Mouse (Mus musculus): ENCODE measurements around the gene Arhgap27. TPM values are rescaled to one million over a fixed set of nuclear protein-coding genes. Genes with fewer than 3 reads are reported as not detected.

Gene Arhgap27
- total RNA-seq, 1 experiment, result 8.2 TPM

- Histone ChIP-seq H3K36me3 (ENCODE audit: control insufficient read depth, insufficient read depth, low read length, poor library complexity, severe bottlenecking) (peaks cover 14% of the 10 kb centered on the region), H3K27ac (ENCODE audit: insufficient read depth, low read depth, low read length, poor library complexity, severe bottlenecking) (peak overlapping the region; percentile 84), H3K4me3 (ENCODE audit: insufficient read depth in 1 of 2, low read depth in 1 of 2, low read length in 2 of 2, poor library complexity in 1 of 2, severe bottlenecking in 1 of 2) (peak overlapping the region; percentile 27 to 58), H3K9me3 (ENCODE audit: control insufficient read depth, insufficient read depth, low read depth, low read length) (no peaks in the 10 kb centered on the region), H3K4me1 (ENCODE audit: control insufficient read depth in 2 of 2, insufficient read depth in 2 of 2, low read length in 2 of 2, poor library complexity in 1 of 2) (peaks cover 11 to 16% of the 10 kb centered on the region in 2 experiments), H3K9ac (ENCODE audit: insufficient read depth, low read depth, low read length, poor library complexity, severe bottlenecking) (peak overlapping the region; percentile 69; the same call in 1 of the 2 replicates)
- no peak for TF ChIP-seq MAFK (IDR thresholded peaks at IDR 0.05; ENCODE audit: insufficient read depth, low read depth, low read length)
- no peak for TF ChIP-seq HCFC1 (IDR thresholded peaks at IDR 0.05; ENCODE audit: borderline replicate concordance, insufficient read depth, low read length)
- TF ChIP-seq ZNF384 (IDR thresholded peaks at IDR 0.05; ENCODE audit: low read depth, low read length), result no peak
- TF ChIP-seq CHD2 (IDR thresholded peaks at IDR 0.05; ENCODE audit: low read depth, low read length), result no peak
- no peak for TF ChIP-seq ZC3H11A (IDR thresholded peaks at IDR 0.05; ENCODE audit: borderline replicate concordance, low read depth, low read length)
- DNase-seq (ENCODE audit: low read depth, low spot score), result peak; percentile 77
- in situ Hi-C loops (cut with MboI; ENCODE audit: low sequenced_read_pairs in 2 of 2, unreplicated experiment in 2 of 2), result no loop called here
Observed at GRCm38 (mm10) chr11:103403776-103404175, 40.3 kb upstream of the Arhgap27 start.

- in situ Hi-C loops (cut with MboI; ENCODE audit: low sequenced_read_pairs in 2 of 2, unreplicated experiment in 2 of 2), result no loop called here
Observed at GRCm38 (mm10) chr11:103402738-103403137, 39.2 kb upstream of the Arhgap27 start.

GRCm38 (mm10) chr11:103402198-103402597, 38.7 kb upstream of the Arhgap27 start:
- DNase-seq (ENCODE audit: low read depth, low spot score), result peak; percentile 51
- Histone ChIP-seq H3K4me3 (ENCODE audit: insufficient read depth in 1 of 2, low read depth in 1 of 2, low read length in 2 of 2, poor library complexity in 1 of 2, severe bottlenecking in 1 of 2) (0 out of 4 replicates have a peak overlapping the region, but pooled peaks of 1 of the 2 experiments have one; percentile 1), H3K4me1 (ENCODE audit: control insufficient read depth in 2 of 2, insufficient read depth in 2 of 2, low read length in 2 of 2, poor library complexity in 1 of 2) (peaks cover 7 to 13% of the 10 kb centered on the region in 2 experiments), H3K9me3 (ENCODE audit: control insufficient read depth, insufficient read depth, low read depth, low read length) (no peaks in the 10 kb centered on the region), H3K27ac (ENCODE audit: insufficient read depth, low read depth, low read length, poor library complexity, severe bottlenecking) (no peak overlapping the region), H3K36me3 (ENCODE audit: control insufficient read depth, insufficient read depth, low read length, poor library complexity, severe bottlenecking) (peaks cover 16% of the 10 kb centered on the region), H3K9ac (ENCODE audit: insufficient read depth, low read depth, low read length, poor library complexity, severe bottlenecking) (peak overlapping the region; percentile 56; the same call in 1 of the 2 replicates)
- TF ChIP-seq HCFC1 (IDR thresholded peaks at IDR 0.05; ENCODE audit: borderline replicate concordance, insufficient read depth, low read length) (no peak), ZNF384 (IDR thresholded peaks at IDR 0.05; ENCODE audit: low read depth, low read length) (no peak), CHD2 (IDR thresholded peaks at IDR 0.05; ENCODE audit: low read depth, low read length) (no peak), ZC3H11A (IDR thresholded peaks at IDR 0.05; ENCODE audit: borderline replicate concordance, low read depth, low read length) (no peak), MAFK (IDR thresholded peaks at IDR 0.05; ENCODE audit: insufficient read depth, low read depth, low read length) (no peak)
- in situ Hi-C loops (cut with MboI; ENCODE audit: low sequenced_read_pairs in 2 of 2, unreplicated experiment in 2 of 2), result no loop called here

More at GRCm38 (mm10) chr11:103402738-103403137, 39.2 kb upstream of the Arhgap27 start:
- DNase-seq (ENCODE audit: low read depth, low spot score), result no peak
- H3K36me3 ChIP-seq (ENCODE audit: control insufficient read depth, insufficient read depth, low read length, poor library complexity, severe bottlenecking), result peaks cover 14% of the 10 kb centered on the region
- H3K9me3 ChIP-seq (ENCODE audit: control insufficient read depth, insufficient read depth, low read depth, low read length), result no peaks in the 10 kb centered on the region
- TF ChIP-seq MAFK (IDR thresholded peaks at IDR 0.05; ENCODE audit: insufficient read depth, low read depth, low read length) (no peak), ZC3H11A (IDR thresholded peaks at IDR 0.05; ENCODE audit: borderline replicate concordance, low read depth, low read length) (no peak), CHD2 (IDR thresholded peaks at IDR 0.05; ENCODE audit: low read depth, low read length) (no peak), ZNF384 (IDR thresholded peaks at IDR 0.05; ENCODE audit: low read depth, low read length) (no peak), HCFC1 (IDR thresholded peaks at IDR 0.05; ENCODE audit: borderline replicate concordance, insufficient read depth, low read length) (no peak)
- H3K4me3 ChIP-seq (ENCODE audit: insufficient read depth in 1 of 2, low read depth in 1 of 2, low read length in 2 of 2, poor library complexity in 1 of 2, severe bottlenecking in 1 of 2), result 0 out of 4 replicates have a peak overlapping the region, but pooled peaks of 1 of the 2 experiments have one; percentile 30
- H3K9ac ChIP-seq (ENCODE audit: insufficient read depth, low read depth, low read length, poor library complexity, severe bottlenecking), result no peak overlapping the region; the same call in 1 of the 2 replicates
- no peak overlapping the region; the same call in 1 of the 2 replicates for H3K27ac ChIP-seq (ENCODE audit: insufficient read depth, low read depth, low read length, poor library complexity, severe bottlenecking)
- peaks cover 10 to 13% of the 10 kb centered on the region in 2 experiments for H3K4me1 ChIP-seq (ENCODE audit: control insufficient read depth in 2 of 2, insufficient read depth in 2 of 2, low read length in 2 of 2, poor library complexity in 1 of 2)

GRCm38 (mm10) chr11:103399986-103400385, 36.5 kb upstream of the Arhgap27 start:
- TF ChIP-seq HCFC1 (IDR thresholded peaks at IDR 0.05; ENCODE audit: borderline replicate concordance, insufficient read depth, low read length), result no peak
- no peak for TF ChIP-seq CHD2 (IDR thresholded peaks at IDR 0.05; ENCODE audit: low read depth, low read length)
- TF ChIP-seq ZC3H11A (IDR thresholded peaks at IDR 0.05; ENCODE audit: borderline replicate concordance, low read depth, low read length), result no peak
- no peak for TF ChIP-seq ZNF384 (IDR thresholded peaks at IDR 0.05; ENCODE audit: low read depth, low read length)
- TF ChIP-seq MAFK (IDR thresholded peaks at IDR 0.05; ENCODE audit: insufficient read depth, low read depth, low read length), result no peak
- Histone ChIP-seq H3K27ac (ENCODE audit: insufficient read depth, low read depth, low read length, poor library complexity, severe bottlenecking) (no peak overlapping the region), H3K9ac (ENCODE audit: insufficient read depth, low read depth, low read length, poor library complexity, severe bottlenecking) (no peak overlapping the region), H3K4me3 (ENCODE audit: insufficient read depth in 1 of 2, low read depth in 1 of 2, low read length in 2 of 2, poor library complexity in 1 of 2, severe bottlenecking in 1 of 2) (no peak overlapping the region), H3K36me3 (ENCODE audit: control insufficient read depth, insufficient read depth, low read length, poor library complexity, severe bottlenecking) (peaks cover 35% of the 10 kb centered on the region), H3K9me3 (ENCODE audit: control insufficient read depth, insufficient read depth, low read depth, low read length) (no peaks in the 10 kb centered on the region), H3K4me1 (ENCODE audit: control insufficient read depth in 2 of 2, insufficient read depth in 2 of 2, low read length in 2 of 2, poor library complexity in 1 of 2) (peaks cover 3 to 8% of the 10 kb centered on the region in 2 experiments)
- in situ Hi-C loops (cut with MboI; ENCODE audit: low sequenced_read_pairs in 2 of 2, unreplicated experiment in 2 of 2), result no loop called here
- no peak for DNase-seq (ENCODE audit: low read depth, low spot score)
